Mouse (Mus musculus): ENCODE results near the gene Abcf1. TPM values are rescaled to one million over a fixed set of nuclear protein-coding genes. Genes with fewer than 3 reads are reported as not detected.

Abcf1 gene
- polyA plus RNA-seq, 1 experiment from 2014 or later = 73.9 TPM

DNA sequence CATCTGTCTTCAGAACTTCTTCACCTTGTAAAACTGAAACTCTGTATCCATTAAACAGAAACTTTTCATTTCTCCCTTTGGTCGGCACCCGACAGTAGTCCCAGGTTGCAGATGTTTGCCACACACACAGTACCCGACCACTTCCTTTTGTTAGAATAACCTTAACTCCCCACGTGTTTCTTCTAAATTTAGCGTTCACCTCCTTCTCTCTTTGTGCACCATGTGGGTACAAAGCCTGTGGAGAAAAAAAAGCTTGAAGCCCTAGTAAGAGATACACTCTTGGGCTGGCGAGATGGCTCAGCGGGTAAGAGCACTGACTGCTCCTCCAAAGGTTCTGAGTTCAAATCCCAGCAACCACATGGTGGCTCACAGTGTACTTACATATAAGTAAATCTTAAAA lies 29.8 kb upstream of the Abcf1 start:
- H3K9ac ChIP-seq (ENCODE audit: low read depth, low read length) = no peak overlapping the region
- no peak for ATAC-seq
- H3K9me3 ChIP-seq (ENCODE audit: control insufficient read depth, low read length) = no peaks in the 10 kb centered on the region
- H3K4me1 ChIP-seq (ENCODE audit: control insufficient read depth, insufficient read depth, low read depth, low read length) = peaks cover 14% of the 10 kb centered on the region
- no peak overlapping the region for H3K4me3 ChIP-seq (ENCODE audit: low read length)
- H3K27ac ChIP-seq (ENCODE audit: low read depth, low read length) = no peak overlapping the region
- 87% methylated on average over 7 of the region's 7 CpGs for WGBS
- no peaks in the 10 kb centered on the region for H3K36me3 ChIP-seq (ENCODE audit: control insufficient read depth, insufficient read depth, low read length)
- H3K27me3 ChIP-seq (replicated peaks; ENCODE audit: control insufficient read depth, insufficient read depth, low read length) = no peaks in the 10 kb centered on the region
- no peak overlapping the region for H3K4me2 ChIP-seq (ENCODE audit: low read length)

DNA sequence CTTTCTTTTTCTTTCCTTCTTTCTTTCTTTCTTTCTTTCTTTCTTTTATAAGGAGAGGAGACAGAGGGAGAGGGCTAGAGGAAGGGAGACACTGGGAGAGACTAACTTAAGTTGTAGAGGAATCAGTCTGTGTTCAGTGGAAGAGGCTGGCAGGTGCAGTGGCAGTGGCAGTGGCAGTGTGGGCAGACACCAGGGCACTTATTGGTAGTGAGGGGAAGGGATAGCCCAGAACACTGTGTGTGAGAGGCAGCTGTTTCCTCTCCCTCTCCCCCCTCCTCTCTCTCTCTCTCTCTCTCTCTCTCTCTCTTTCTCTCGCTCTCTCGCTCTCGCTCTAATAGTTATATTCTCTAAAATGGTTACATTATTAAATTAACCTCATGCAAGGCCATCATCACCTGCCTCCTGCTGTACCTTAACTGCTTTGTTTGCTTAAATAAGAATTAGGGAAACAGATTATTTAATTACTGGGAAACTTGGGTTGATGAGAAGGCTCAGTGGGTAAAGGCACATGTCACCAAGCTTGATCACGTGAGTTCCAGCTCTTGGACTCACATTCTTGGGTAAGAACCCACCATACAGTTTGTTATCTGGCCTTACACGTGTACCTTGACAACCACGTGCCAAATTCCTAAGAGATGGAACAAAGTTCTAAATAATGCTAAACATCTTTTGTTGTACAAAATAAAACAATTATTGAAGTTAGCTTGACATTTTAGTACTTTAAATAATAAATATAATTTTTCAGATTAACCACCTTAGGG lies 29.2 kb upstream of the Abcf1 start:
- Histone ChIP-seq H3K4me1 (ENCODE audit: control insufficient read depth, insufficient read depth, low read depth, low read length) (peaks cover 14% of the 10 kb centered on the region), H3K36me3 (ENCODE audit: control insufficient read depth, insufficient read depth, low read length) (no peaks in the 10 kb centered on the region), H3K4me2 (ENCODE audit: low read length) (no peak overlapping the region), H3K27ac (ENCODE audit: low read depth, low read length) (no peak overlapping the region), H3K27me3 (replicated peaks; ENCODE audit: control insufficient read depth, insufficient read depth, low read length) (no peaks in the 10 kb centered on the region), H3K4me3 (ENCODE audit: low read length) (no peak overlapping the region), H3K9me3 (ENCODE audit: control insufficient read depth, low read length) (no peaks in the 10 kb centered on the region), H3K9ac (ENCODE audit: low read depth, low read length) (no peak overlapping the region)
- WGBS = 86% methylated on average over 6 of the region's 6 CpGs
- ATAC-seq = no peak

DNA sequence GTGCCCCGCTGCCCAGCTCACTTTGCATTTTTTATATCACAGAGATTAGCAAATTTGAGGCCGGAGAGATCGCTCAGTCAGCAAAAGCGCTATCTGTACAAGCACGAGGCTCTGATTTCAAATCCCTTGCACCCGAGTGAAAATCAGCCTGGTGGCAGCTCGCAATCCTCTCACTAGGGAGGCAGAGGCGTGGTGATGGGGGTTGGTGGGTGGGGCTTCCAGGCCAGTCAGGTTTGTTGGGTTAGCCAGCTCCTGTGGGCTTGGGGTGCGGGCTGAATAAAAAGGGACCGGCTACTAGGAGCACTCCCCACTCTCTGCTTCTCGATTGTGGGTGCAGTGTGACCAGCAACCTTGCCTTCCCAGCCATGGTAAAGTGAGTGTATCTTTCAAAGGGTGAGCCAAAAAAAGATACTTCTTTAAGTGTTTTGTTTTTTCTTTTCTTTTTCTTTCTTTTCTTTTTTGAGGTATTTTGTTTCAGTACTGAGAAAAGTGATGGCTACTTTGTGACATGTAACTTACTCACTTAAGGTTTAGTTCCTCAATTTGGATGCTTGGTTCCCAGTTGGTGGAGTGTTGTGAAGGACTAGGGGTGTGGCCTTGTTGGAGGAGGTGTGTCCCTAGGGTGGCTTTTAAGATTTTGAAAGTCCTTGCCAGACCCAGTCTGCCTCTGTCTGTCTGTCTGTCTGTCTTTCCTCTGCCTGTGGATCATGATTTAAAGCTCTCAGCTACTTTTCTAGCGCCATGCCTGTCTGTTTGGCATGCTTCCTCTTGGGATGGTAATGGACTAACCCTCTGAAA lies 28.4 kb upstream of the Abcf1 start:
- Histone ChIP-seq H3K4me3 (ENCODE audit: low read length) (no peak overlapping the region), H3K9ac (ENCODE audit: low read depth, low read length) (no peak overlapping the region)

GRCm38 (mm10) chr17:35996949-35997348 lies 27.4 kb upstream of the Abcf1 start:
- Histone ChIP-seq H3K27ac (ENCODE audit: low read depth, low read length) (no peak overlapping the region), H3K4me2 (ENCODE audit: low read length) (no peak overlapping the region), H3K9me3 (ENCODE audit: control insufficient read depth, low read length) (no peaks in the 10 kb centered on the region), H3K4me3 (ENCODE audit: low read length) (no peak overlapping the region), H3K9ac (ENCODE audit: low read depth, low read length) (no peak overlapping the region), H3K4me1 (ENCODE audit: control insufficient read depth, insufficient read depth, low read depth, low read length) (peaks cover 14% of the 10 kb centered on the region), H3K27me3 (replicated peaks; ENCODE audit: control insufficient read depth, insufficient read depth, low read length) (no peaks in the 10 kb centered on the region), H3K36me3 (ENCODE audit: control insufficient read depth, insufficient read depth, low read length) (no peaks in the 10 kb centered on the region)
- peak; percentile 73 for ATAC-seq
- WGBS = 2% methylated on average over 11 of the region's 11 CpGs

More for the DNA sequence above, 28.4 kb upstream of the Abcf1 start:
- no peaks in the 10 kb centered on the region for H3K36me3 ChIP-seq (ENCODE audit: control insufficient read depth, insufficient read depth, low read length)
- no peaks in the 10 kb centered on the region for H3K9me3 ChIP-seq (ENCODE audit: control insufficient read depth, low read length)
- H3K4me1 ChIP-seq (ENCODE audit: control insufficient read depth, insufficient read depth, low read depth, low read length) = peaks cover 14% of the 10 kb centered on the region
- no peaks in the 10 kb centered on the region for H3K27me3 ChIP-seq (replicated peaks; ENCODE audit: control insufficient read depth, insufficient read depth, low read length)
- H3K27ac ChIP-seq (ENCODE audit: low read depth, low read length) = no peak overlapping the region
- WGBS = 60% methylated on average over 12 of the region's 12 CpGs
- H3K4me2 ChIP-seq (ENCODE audit: low read length) = no peak overlapping the region
- ATAC-seq = no peak

GRCm38 (mm10) chr17:35994879-35995240 lies 25.3 kb upstream of the Abcf1 start:
- Histone ChIP-seq H3K36me3 (ENCODE audit: control insufficient read depth, insufficient read depth, low read length) (peaks cover under 1% of the 10 kb centered on the region; the same call in 1 of the 2 replicates), H3K4me3 (ENCODE audit: low read length) (peak overlapping the region; percentile 59), H3K9ac (ENCODE audit: low read depth, low read length) (peak overlapping the region; percentile 70), H3K9me3 (ENCODE audit: control insufficient read depth, low read length) (no peaks in the 10 kb centered on the region), H3K4me1 (ENCODE audit: control insufficient read depth, insufficient read depth, low read depth, low read length) (peaks cover 14% of the 10 kb centered on the region), H3K27ac (ENCODE audit: low read depth, low read length) (no peak overlapping the region; the same call in none of the 2 replicates), H3K4me2 (ENCODE audit: low read length) (peak overlapping the region; percentile 77), H3K27me3 (replicated peaks; ENCODE audit: control insufficient read depth, insufficient read depth, low read length) (no peaks in the 10 kb centered on the region)
- no peak for ATAC-seq
- 5% methylated on average over 14 of the region's 14 CpGs for WGBS

GRCm38 (mm10) chr17:35994175-35994878 lies 24.8 kb upstream of the Abcf1 start:
- WGBS = 2% methylated on average over 31 of the region's 31 CpGs
- Histone ChIP-seq H3K4me3 (ENCODE audit: low read length) (peak overlapping the region; percentile 59), H3K4me1 (ENCODE audit: control insufficient read depth, insufficient read depth, low read depth, low read length) (peaks cover 14% of the 10 kb centered on the region), H3K9ac (ENCODE audit: low read depth, low read length) (peak overlapping the region; percentile 70), H3K36me3 (ENCODE audit: control insufficient read depth, insufficient read depth, low read length) (peaks cover 6% of the 10 kb centered on the region), H3K9me3 (ENCODE audit: control insufficient read depth, low read length) (no peaks in the 10 kb centered on the region), H3K27me3 (replicated peaks; ENCODE audit: control insufficient read depth, insufficient read depth, low read length) (no peaks in the 10 kb centered on the region), H3K27ac (ENCODE audit: low read depth, low read length) (peak overlapping the region; percentile 70), H3K4me2 (ENCODE audit: low read length) (peak overlapping the region; percentile 77)
- ATAC-seq = peak; percentile 71

GRCm38 (mm10) chr17:35993675-35994074 lies 24.1 kb upstream of the Abcf1 start:
- ATAC-seq = peak; percentile 78
- Histone ChIP-seq H3K4me1 (ENCODE audit: control insufficient read depth, insufficient read depth, low read depth, low read length) (peaks cover 14% of the 10 kb centered on the region), H3K27me3 (replicated peaks; ENCODE audit: control insufficient read depth, insufficient read depth, low read length) (no peaks in the 10 kb centered on the region), H3K4me3 (ENCODE audit: low read length) (peak overlapping the region; percentile 20), H3K9me3 (ENCODE audit: control insufficient read depth, low read length) (no peaks in the 10 kb centered on the region), H3K36me3 (ENCODE audit: control insufficient read depth, insufficient read depth, low read length) (peaks cover 12% of the 10 kb centered on the region), H3K4me2 (ENCODE audit: low read length) (peak overlapping the region; percentile 77), H3K27ac (ENCODE audit: low read depth, low read length) (no peak overlapping the region), H3K9ac (ENCODE audit: low read depth, low read length) (no peak overlapping the region)
- 6% methylated on average over 17 of the region's 17 CpGs for WGBS

DNA sequence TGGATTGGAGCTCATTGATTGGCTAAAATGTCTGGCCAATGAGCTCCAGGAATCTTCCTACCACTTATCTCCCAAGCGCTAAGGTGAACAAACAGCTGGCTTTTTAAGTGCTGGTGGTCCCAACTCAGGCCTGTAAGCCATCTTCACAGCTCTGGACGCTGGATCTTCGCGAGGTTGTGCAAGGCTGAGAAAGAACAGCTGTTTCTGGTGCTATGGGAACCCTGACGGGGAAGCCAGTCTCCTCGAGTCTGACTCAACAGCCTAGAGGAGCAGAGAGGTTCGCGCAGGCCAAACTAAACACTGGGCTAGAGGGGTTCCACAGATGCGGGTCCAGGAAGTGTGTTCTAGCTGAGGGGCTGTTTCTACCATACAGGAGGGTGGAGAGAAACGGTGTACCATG lies 22.2 kb upstream of the Abcf1 start:
- Histone ChIP-seq H3K4me3 (ENCODE audit: low read length) (no peak overlapping the region), H3K27me3 (replicated peaks; ENCODE audit: control insufficient read depth, insufficient read depth, low read length) (no peaks in the 10 kb centered on the region), H3K9me3 (ENCODE audit: control insufficient read depth, low read length) (no peaks in the 10 kb centered on the region), H3K27ac (ENCODE audit: low read depth, low read length) (no peak overlapping the region), H3K4me1 (ENCODE audit: control insufficient read depth, insufficient read depth, low read depth, low read length) (peaks cover 12% of the 10 kb centered on the region), H3K9ac (ENCODE audit: low read depth, low read length) (no peak overlapping the region), H3K4me2 (ENCODE audit: low read length) (no peak overlapping the region), H3K36me3 (ENCODE audit: control insufficient read depth, insufficient read depth, low read length) (peaks cover 26% of the 10 kb centered on the region)
- WGBS = 55% methylated on average over 10 of the region's 10 CpGs
- no peak for ATAC-seq

GRCm38 (mm10) chr17:35981776-35982175 lies 12.2 kb upstream of the Abcf1 start:
- 88% methylated on average over 9 of the region's 9 CpGs for WGBS
- Histone ChIP-seq H3K9me3 (ENCODE audit: control insufficient read depth, low read length) (no peaks in the 10 kb centered on the region), H3K36me3 (ENCODE audit: control insufficient read depth, insufficient read depth, low read length) (peaks cover 19% of the 10 kb centered on the region), H3K9ac (ENCODE audit: low read depth, low read length) (no peak overlapping the region), H3K27ac (ENCODE audit: low read depth, low read length) (no peak overlapping the region), H3K4me1 (ENCODE audit: control insufficient read depth, insufficient read depth, low read depth, low read length) (peaks cover 19% of the 10 kb centered on the region), H3K27me3 (replicated peaks; ENCODE audit: control insufficient read depth, insufficient read depth, low read length) (no peaks in the 10 kb centered on the region), H3K4me3 (ENCODE audit: low read length) (no peak overlapping the region), H3K4me2 (ENCODE audit: low read length) (no peak overlapping the region)
- no peak for ATAC-seq
